Mouse (Mus musculus) stomach, embryonic 16.5 days (tissue): ENCODE data around the gene Rnf126. TPM values are rescaled to one million over a fixed set of nuclear protein-coding genes. Genes with fewer than 3 reads are reported as not detected.

Source experiments
- ATAC-seq: fragments of 200-750 bp; cut with Nextera tagmentation; 2 replicates; pipeline ENCODE4 v1.8.0; 2017; ENCODE audit warnings: moderate number of reproducible peaks, moderate TSS enrichment; ENCODE audit not compliant: insufficient read depth, low FRiP score
- H3K27ac ChIP-seq: fragments of 300-500 bp; sonication (generic); 2 replicates; pipeline ENCODE4 v1.5.1; 2014; ENCODE audit warnings: low read length
- H3K27me3 ChIP-seq: fragments of 300-500 bp; sonication (generic); 2 replicates; pipeline ENCODE4 v1.6.1; 2014; ENCODE audit warnings: low read length, control low read depth, mixed read lengths; ENCODE audit not compliant: control insufficient read depth, insufficient read depth
- H3K36me3 ChIP-seq: fragments of 300-500 bp; sonication (generic); 2 replicates; pipeline ENCODE4 v1.6.1; 2014; ENCODE audit warnings: low read length; ENCODE audit not compliant: control insufficient read depth, insufficient read depth
- H3K4me1 ChIP-seq: fragments of 300-500 bp; sonication (generic); 2 replicates; pipeline ENCODE4 v1.6.1; 2014; ENCODE audit warnings: low read length, control low read depth, mixed read lengths; ENCODE audit not compliant: control insufficient read depth, insufficient read depth
- H3K4me2 ChIP-seq: fragments of 300-500 bp; sonication (generic); 2 replicates; pipeline ENCODE4 v1.6.1; 2014; ENCODE audit warnings: low read depth, low read length, mixed read lengths
- H3K4me3 ChIP-seq: fragments of 300-500 bp; sonication (generic); replicated peaks from 2 replicates; pipeline ENCODE4 v1.5.1; 2014; ENCODE audit warnings: mild to moderate bottlenecking, low read length
- H3K9ac ChIP-seq: fragments of 300-500 bp; sonication (generic); 2 replicates; pipeline ENCODE4 v1.6.1; 2014; ENCODE audit warnings: low read length
- H3K9me3 ChIP-seq: fragments of 300-500 bp; sonication (generic); replicated peaks from 2 replicates; pipeline ENCODE4 v1.6.1; 2016; ENCODE audit warnings: low read length, control low read depth; ENCODE audit not compliant: control insufficient read depth
- WGBS: fragments of 180-500 bp; shearing (Covaris S2); extraction: QIAGEN DNeasy Blood & Tissue Kit; methylation state at CpG from one replicate; pipeline ENCODE4 v1.1.7; 2014; 5-methylcytosine and 5-hydroxymethylcytosine counted together
- polyA plus RNA-seq: library from polyadenylated mRNA; unstranded; fragments of >200 nt; fragmentation: Nextera tagmentation; extraction: Ambion mirVana; gene quantifications from 2 replicates; pipeline ENCODE4 v1.2.1, GENCODE M21; 2015

Rnf126 gene
- polyA plus RNA-seq, 1 experiment from 2014 or later, result 34.8 TPM

DNA sequence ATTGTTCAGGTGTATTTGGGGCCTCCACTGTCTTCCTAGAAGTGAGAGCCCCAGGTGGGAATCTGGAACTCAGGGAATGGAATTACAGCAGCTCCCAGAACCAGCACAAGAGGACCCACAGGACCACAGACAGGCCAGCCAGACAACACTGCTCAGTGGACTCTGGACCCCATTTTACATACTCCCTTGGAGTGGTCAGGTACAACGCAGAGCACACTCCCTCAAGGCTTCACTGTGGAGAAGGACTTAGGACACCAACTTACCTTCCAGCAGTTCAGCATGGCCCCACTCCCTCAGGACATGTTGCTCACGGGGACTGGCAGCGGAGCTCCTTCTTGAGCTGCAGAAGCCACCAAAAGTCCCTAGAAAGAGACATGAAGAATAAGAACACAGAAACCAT is 21.3 kb downstream of the Rnf126 start:
- ATAC-seq, result no peak
- peak overlapping the region; percentile 48; the same call in 1 of the 2 replicates for H3K9ac ChIP-seq
- 90% methylated on average over 3 of the region's 3 CpGs for WGBS
- H3K9me3 ChIP-seq, result peaks cover 7% of the 10 kb centered on the region; the same call in 1 of the 2 replicates
- no peak overlapping the region for H3K27ac ChIP-seq
- no peaks in the 10 kb centered on the region for H3K27me3 ChIP-seq
- peaks cover 8% of the 10 kb centered on the region for H3K4me1 ChIP-seq
- H3K4me2 ChIP-seq, result peak overlapping the region; percentile 77
- H3K36me3 ChIP-seq, result peaks cover 22% of the 10 kb centered on the region
- peak overlapping the region; percentile 82 for H3K4me3 ChIP-seq

DNA sequence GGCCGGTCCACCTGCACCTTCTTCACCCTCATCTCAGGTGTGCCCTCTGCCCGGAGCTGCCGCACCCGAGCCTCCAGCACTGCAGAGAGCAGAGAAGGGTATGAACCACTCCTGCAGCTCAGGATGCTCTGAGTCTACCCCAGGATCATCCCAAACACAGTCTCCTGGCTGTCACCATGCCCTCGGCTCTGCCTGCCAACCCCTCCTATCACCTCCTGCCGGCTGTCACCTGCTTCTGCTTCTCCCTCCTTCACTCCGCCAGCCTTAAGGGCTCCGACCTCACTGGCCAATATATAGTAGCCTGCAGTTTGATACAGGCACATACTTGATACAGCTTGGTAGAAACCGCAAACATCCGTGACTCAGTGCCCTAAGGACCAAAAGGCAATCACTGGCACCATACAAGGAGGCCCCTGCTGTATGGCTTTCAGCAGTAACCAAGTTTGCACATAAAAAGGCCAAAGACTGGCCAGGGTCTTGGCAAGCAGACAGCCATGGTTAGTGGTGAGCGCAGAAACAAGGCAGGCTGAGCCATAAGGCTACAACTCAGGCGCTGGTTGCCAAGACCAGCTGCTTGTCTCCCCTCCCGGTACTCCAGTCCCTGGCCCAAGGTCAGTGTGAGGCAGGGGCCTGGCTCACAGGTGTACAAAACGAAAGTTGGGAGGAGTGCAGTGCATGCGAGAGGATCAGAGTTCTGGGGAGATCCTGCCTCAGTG is 22.9 kb downstream of the Rnf126 start:
- Histone ChIP-seq H3K9me3 (peaks cover 23% of the 10 kb centered on the region), H3K9ac (no peak overlapping the region), H3K36me3 (peaks cover 38% of the 10 kb centered on the region), H3K27me3 (no peaks in the 10 kb centered on the region), H3K4me1 (peaks cover 8% of the 10 kb centered on the region), H3K4me3 (no peak overlapping the region), H3K27ac (no peak overlapping the region), H3K4me2 (no peak overlapping the region)
- ATAC-seq, result no peak
- WGBS, result 90% methylated on average over 15 of the region's 15 CpGs

DNA sequence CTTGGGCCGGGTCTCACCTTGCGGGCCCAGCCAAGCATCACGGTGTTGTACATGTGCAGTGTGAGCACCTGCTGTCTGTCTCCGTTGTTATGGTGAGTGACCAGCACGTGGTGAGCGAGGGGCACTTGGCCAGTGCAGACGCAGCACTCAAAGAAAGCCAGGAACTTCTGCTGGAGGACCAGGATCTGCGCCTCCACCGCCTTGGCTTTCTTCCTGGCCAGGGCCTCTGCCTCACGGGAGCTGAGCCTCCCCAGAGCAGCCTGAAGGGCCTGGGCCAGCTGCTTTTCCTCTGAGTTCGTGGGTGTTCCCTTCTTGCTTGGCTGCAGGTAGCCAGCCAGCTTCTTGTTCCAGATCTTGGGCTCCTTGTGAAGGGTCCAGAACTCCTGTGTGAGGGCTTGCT is 23.6 kb downstream of the Rnf126 start:
- H3K4me3 ChIP-seq, result no peak overlapping the region
- peaks cover 29% of the 10 kb centered on the region for H3K9me3 ChIP-seq
- H3K4me1 ChIP-seq, result peaks cover 8% of the 10 kb centered on the region
- no peaks in the 10 kb centered on the region for H3K27me3 ChIP-seq
- H3K4me2 ChIP-seq, result no peak overlapping the region
- no peak for ATAC-seq
- no peak overlapping the region for H3K9ac ChIP-seq
- WGBS, result 90% methylated on average over 11 of the region's 11 CpGs
- peaks cover 45% of the 10 kb centered on the region for H3K36me3 ChIP-seq
- no peak overlapping the region for H3K27ac ChIP-seq

DNA sequence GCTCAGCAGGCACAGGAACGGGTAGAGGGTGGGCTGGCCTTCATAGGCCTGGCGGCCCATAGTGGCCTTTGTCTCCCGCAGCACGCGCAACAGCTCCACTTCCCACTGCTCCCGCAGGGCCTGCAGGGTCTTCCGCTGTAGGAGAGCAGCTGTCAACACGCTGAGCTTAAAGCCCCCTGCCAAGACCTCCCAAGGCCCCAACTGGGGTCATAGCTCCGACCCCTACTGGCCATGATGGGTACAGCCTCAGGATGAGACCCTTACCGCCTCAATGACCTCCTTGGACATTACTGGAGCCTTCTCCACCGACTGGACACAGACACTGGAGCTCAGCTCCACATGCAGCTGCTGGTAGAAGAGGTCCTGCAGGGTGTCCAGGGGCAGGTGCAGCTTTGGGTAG is 25.9 kb downstream of the Rnf126 start:
- no peaks in the 10 kb centered on the region for H3K27me3 ChIP-seq
- H3K4me3 ChIP-seq, result no peak overlapping the region
- H3K4me1 ChIP-seq, result peaks cover 6% of the 10 kb centered on the region
- no peak overlapping the region for H3K4me2 ChIP-seq
- ATAC-seq, result no peak
- peaks cover 68% of the 10 kb centered on the region for H3K36me3 ChIP-seq
- WGBS, result 78% methylated on average over 11 of the region's 11 CpGs
- peaks cover 43% of the 10 kb centered on the region for H3K9me3 ChIP-seq
- no peak overlapping the region for H3K9ac ChIP-seq
- no peak overlapping the region for H3K27ac ChIP-seq

DNA sequence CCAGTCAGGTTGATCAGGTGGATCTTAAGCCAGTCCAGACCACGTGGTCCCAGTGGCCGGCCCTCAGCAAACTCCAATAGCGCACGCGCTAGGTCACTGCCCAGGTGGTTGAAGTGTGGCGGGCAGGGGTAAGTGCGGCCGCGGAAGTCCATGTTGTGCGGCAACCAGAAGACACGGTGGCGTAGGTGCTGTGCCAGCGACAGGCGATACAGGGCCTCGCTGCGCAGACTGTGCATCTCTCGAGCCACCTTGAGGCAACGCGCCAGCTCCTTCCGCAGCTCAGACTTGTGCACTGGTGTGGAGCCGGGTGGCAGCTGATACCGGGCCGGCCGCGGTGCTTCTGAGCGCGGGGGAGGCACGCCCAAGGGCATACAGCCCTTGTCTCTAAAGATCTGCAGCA is 27.5 kb downstream of the Rnf126 start:
- Histone ChIP-seq H3K4me3 (no peak overlapping the region), H3K27ac (no peak overlapping the region), H3K9me3 (peaks cover 44% of the 10 kb centered on the region), H3K36me3 (peaks cover 79% of the 10 kb centered on the region), H3K9ac (no peak overlapping the region), H3K27me3 (no peaks in the 10 kb centered on the region), H3K4me2 (no peak overlapping the region), H3K4me1 (no peaks in the 10 kb centered on the region)
- ATAC-seq, result no peak
- WGBS, result 96% methylated on average over 28 of the region's 28 CpGs

DNA sequence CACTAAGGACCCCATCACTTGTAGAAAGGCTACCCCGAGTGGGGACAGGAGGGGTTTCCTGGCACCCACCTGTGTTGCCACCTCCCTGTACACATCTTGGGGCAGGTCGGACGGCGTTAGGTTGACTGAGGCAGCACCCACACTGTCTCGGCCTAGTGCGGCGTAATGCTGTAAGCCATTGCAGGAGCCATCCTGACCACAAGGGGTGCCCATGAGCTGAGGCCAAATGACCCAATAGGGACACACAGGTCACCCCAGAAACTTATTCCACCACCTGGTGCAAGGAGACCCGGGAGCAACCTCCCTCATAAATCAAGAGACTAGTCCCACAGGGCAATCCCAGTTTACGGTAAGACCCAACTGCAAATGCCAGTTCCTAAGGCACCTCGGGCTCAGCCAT is 28.5 kb downstream of the Rnf126 start:
- peaks cover 44% of the 10 kb centered on the region for H3K9me3 ChIP-seq

DNA sequence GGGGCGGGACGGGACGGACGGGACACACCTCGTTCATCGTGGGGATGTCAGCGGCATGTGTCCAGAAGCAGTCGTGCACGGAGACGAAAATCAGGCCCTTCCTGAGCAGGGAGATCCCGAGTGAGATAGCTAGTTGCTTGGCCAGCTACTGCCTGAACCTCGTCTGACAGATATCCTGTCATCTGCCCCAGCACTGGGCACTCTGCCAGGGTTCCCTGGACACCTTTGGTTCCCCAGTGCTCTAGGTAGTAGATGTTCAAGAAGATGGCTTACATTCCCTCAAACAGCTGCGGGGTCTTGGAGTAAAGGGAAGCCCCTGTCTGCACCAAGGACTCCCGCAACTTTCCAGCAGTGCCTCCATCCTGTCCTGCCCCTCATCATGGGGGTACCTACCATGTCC is 30.0 kb downstream of the Rnf126 start:
- H3K4me2 ChIP-seq, result no peak overlapping the region
- peaks cover 44% of the 10 kb centered on the region for H3K9me3 ChIP-seq
- H3K27ac ChIP-seq, result no peak overlapping the region
- H3K4me1 ChIP-seq, result no peaks in the 10 kb centered on the region
- 82% methylated on average over 14 of the region's 14 CpGs for WGBS
- no peaks in the 10 kb centered on the region for H3K27me3 ChIP-seq
- no peak overlapping the region for H3K4me3 ChIP-seq
- no peak for ATAC-seq
- H3K9ac ChIP-seq, result no peak overlapping the region
- H3K36me3 ChIP-seq, result peaks cover 78% of the 10 kb centered on the region

More for the DNA sequence above, 28.5 kb downstream of the Rnf126 start:
- WGBS, result 93% methylated on average over 10 of the region's 10 CpGs
- H3K4me3 ChIP-seq, result no peak overlapping the region
- peaks cover 82% of the 10 kb centered on the region for H3K36me3 ChIP-seq
- H3K4me2 ChIP-seq, result no peak overlapping the region
- H3K9ac ChIP-seq, result no peak overlapping the region
- H3K4me1 ChIP-seq, result no peaks in the 10 kb centered on the region
- no peak overlapping the region for H3K27ac ChIP-seq
- no peaks in the 10 kb centered on the region for H3K27me3 ChIP-seq
- no peak for ATAC-seq

DNA sequence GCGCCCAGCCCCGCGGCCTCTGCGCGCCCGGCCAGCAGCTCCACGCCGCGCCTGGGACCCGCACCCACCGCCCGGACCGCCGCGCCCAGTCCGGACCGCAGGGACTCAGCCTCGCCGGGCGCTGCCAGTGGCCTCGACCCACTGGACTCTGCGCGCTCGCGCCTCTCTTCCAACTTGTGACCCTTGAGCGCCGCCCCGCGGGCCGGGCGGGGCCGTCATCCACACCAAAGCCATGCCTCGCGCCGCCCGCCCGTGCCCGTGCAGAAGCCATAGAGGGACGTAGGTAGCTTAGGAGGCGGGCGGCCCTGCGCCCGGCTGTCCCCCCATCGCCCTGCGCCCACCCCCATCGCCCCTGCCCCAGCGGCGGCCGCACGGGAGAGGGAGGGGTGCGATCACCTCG is 31.4 kb downstream of the Rnf126 start:
- no peak overlapping the region for H3K9ac ChIP-seq
- H3K36me3 ChIP-seq, result peaks cover 64% of the 10 kb centered on the region
- ATAC-seq, result peak; percentile 10; the same call in 1 of the 2 replicates
- H3K4me2 ChIP-seq, result no peak overlapping the region
- H3K27ac ChIP-seq, result no peak overlapping the region
- H3K9me3 ChIP-seq, result peaks cover 36% of the 10 kb centered on the region
- 32% methylated on average over 46 of the region's 52 CpGs for WGBS
- no peaks in the 10 kb centered on the region for H3K4me1 ChIP-seq
- H3K4me3 ChIP-seq, result no peak overlapping the region
- H3K27me3 ChIP-seq, result no peaks in the 10 kb centered on the region

DNA sequence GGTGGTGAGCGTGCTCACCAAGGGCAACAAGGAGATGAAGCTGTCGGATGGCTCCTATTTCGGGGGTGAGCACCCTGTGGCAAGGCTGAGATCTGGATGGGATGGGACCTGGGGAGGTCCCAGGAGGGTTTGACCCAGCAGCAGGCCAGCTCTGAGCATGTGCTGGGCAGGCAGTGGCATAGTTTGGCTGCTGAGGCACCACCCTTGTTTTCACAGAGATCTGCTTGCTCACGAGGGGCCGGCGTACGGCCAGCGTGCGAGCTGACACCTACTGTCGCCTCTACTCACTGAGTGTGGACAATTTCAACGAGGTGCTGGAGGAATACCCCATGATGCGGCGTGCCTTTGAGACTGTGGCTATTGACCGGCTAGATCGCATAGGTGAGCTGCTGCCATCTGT is 32.9 kb downstream of the Rnf126 start:
- Histone ChIP-seq H3K4me2 (no peak overlapping the region), H3K27ac (no peak overlapping the region), H3K4me1 (no peaks in the 10 kb centered on the region), H3K36me3 (peaks cover 49% of the 10 kb centered on the region), H3K27me3 (no peaks in the 10 kb centered on the region), H3K4me3 (no peak overlapping the region), H3K9me3 (peaks cover 21% of the 10 kb centered on the region), H3K9ac (no peak overlapping the region)
- 97% methylated on average over 15 of the region's 15 CpGs for WGBS
- ATAC-seq, result no peak
